Mouse (Mus musculus): ENCODE measurements around the gene Ntng2. TPM values are rescaled to one million over a fixed set of nuclear protein-coding genes. Genes with fewer than 3 reads are reported as not detected.

The Ntng2 gene
- total RNA-seq (2021) = 10 to 100 TPM; 22.3 to 31.2 TPM
- long read RNA-seq, experiment 1 = 0 reads
- long read RNA-seq, experiment 2 = 0 reads

GRCm38 (mm10) chr2:29252599-29253204 is at the start of gene Ntng2:
TSS of gene Ntng2 (minus strand) at chr2:29253005.
- DNase-seq (ENCODE audit: low spot score) = peak; percentile 57

DNA sequence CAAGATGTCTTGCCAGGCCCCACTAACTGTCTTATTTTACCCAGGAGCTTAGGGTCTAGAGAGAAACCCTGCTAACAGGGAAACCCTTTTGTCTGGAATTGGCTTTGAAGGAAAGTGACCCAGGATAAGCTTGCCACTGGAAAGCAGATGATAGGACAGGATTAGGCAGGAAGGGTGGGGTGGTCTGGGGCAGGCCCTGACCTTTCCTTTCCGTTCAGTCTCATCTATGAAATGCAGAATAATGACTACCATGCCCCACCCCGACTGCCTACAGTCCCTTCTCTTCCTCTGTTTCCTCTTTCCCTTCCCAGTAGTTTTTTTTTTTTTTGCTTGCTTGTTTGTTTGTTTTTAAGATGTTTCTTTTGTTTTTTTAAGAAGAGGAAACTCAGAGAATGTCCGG is 42.8 kb upstream of the Ntng2 start:
- DNase-seq (ENCODE audit: low spot score) = no peak

GRCm38 (mm10) chr2:29287651-29288050 is 34.8 kb upstream of the Ntng2 start:
- DNase-seq (ENCODE audit: low spot score) = no peak

DNA sequence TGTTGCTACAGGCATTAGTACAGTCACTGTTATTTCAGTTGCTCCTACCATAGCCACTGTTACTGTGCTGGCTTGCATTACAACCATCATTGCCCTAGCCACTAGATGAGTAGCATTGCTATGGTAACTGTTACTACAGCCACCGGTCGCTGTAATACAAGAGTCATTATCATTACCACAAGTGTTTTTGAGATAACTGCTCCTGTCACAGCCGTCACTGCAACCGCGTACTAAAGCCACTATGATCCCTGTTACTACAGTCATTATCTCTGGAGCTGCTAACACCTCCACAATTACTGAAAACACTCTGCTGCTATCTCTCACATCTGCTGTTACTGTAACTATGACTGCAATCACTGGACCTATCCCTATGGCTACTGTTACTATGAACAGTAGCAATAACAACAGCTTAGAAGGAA is 24.9 kb upstream of the Ntng2 start:
- no peak for DNase-seq (ENCODE audit: low spot score)

- DNase-seq (ENCODE audit: low spot score) = no peak
Measured at GRCm38 (mm10) chr2:29271803-29272518, 19.2 kb upstream of the Ntng2 start.

DNA sequence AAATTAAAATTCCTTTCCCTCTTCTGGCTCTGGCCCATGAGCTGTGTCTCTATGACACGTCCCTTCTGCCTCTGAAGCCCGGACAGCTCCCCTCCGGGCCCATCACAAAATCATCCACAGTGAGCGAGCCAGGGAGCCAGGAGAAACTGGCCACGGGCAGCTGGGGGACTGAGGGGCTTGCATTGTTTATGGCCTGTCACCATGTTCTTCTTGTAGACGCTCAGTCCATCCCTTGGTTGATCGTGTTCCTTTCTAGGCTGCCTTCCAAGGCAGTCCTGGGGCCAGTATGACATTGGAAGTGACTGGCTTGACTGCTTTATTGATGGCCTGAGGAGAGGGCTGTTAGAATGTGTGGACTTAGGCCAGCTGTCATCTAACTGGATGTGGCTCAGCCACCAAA is 18.3 kb upstream of the Ntng2 start:
- DNase-seq (ENCODE audit: low spot score) = no peak

DNA sequence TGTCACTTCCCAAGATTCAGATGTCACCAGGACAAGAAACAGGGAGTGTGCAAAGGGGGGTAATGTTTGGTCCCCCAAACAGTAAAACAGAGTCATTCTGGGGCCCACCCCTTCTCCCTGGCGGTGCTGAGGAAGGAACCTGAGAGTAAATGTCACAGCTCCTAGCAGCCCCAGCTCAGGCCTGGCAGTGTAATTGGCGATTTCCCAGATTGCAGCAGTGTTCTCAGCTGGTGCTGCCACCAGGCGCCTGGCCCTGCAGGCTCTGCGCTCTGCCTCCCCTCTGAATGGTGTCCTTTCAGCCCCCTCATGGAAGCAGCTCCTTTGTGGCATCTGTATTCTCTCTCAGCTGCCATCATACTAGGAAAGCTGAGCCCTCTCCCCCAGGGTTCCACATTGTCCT is 14.0 kb upstream of the Ntng2 start:
- DNase-seq (ENCODE audit: low spot score) = no peak

GRCm38 (mm10) chr2:29262436-29262915 is 9.7 kb upstream of the Ntng2 start:
- no peak for DNase-seq (ENCODE audit: low spot score)

GRCm38 (mm10) chr2:29261126-29261525 is 8.3 kb upstream of the Ntng2 start:
- peak; percentile 76 for DNase-seq (ENCODE audit: low spot score)

GRCm38 (mm10) chr2:29253205-29253865 is 530 bp upstream of the Ntng2 start:
- no peak for DNase-seq (ENCODE audit: low spot score)

- peak; percentile 48 for DNase-seq (ENCODE audit: low spot score)
Measured at GRCm38 (mm10) chr2:29252059-29252598, 676 bp downstream of the Ntng2 start.

GRCm38 (mm10) chr2:29251095-29252058 is 1.4 kb downstream of the Ntng2 start:
- DNase-seq (ENCODE audit: low spot score) = no peak

GRCm38 (mm10) chr2:29250263-29251094 is 2.3 kb downstream of the Ntng2 start:
- no peak for DNase-seq (ENCODE audit: low spot score)

GRCm38 (mm10) chr2:29249852-29250251 is 3.0 kb downstream of the Ntng2 start:
- DNase-seq (ENCODE audit: low spot score) = no peak

DNA sequence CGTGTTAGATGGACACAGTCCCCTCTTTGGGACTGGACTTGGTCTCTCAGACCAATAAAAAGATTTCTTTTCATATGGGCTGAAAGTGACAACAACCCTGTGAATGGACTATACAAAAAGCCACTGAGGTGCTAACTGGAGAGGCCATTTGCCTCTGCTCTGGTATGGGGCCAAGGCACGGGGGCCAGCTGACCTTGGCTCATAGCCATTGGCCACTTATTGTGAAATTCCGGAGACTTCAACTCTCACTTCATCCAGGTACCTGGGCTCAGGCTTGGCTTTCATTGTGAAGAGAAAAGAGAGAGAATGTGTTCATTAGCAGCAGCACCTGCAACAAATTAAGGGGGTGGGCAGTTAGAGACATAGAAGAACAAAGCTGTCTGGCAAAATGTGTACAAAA is 4.3 kb downstream of the Ntng2 start:
- DNase-seq (ENCODE audit: low spot score) = no peak

- no peak for DNase-seq (ENCODE audit: low spot score)
Measured at GRCm38 (mm10) chr2:29247386-29247785, 5.4 kb downstream of the Ntng2 start.

DNA sequence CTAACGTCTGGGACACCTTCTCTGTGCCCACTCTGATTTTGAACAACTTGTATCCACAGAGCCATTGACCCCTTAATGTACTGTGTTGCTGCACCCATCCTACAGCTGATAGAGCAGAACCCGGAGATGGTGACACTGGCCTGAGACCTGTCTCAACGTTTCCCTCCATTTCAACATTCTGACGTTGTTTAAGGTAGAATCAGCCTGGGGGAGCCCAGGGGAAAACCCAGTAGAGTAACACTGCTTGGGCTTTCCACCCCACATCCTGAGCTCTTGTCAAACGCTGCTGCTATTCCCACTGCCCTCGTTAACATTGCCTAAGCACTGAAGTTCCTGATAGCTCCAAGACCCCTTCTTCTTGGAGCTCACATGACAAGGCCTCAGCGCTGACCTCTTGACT is 5.9 kb downstream of the Ntng2 start:
- no peak for DNase-seq (ENCODE audit: low spot score)

DNA sequence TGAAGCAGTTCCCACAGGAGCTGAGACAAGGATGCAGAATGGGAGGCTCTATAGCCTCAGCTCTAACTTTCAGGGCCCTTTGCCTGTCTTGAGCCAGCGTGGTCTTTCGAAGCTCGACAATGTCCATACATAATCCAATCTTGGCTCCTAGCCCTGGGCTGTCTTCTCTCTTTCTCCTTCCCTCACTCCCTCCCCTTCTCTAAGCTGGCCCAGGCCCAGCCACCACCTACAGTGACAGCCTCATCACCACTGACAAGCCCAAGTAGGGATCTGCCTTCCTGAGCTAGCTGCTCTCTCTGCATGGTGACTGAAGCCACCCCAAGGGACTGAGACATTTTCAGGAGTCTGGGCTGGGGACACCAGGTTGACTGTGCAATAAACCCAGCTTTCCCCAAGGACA is 6.5 kb downstream of the Ntng2 start:
- no peak for DNase-seq (ENCODE audit: low spot score)

DNA sequence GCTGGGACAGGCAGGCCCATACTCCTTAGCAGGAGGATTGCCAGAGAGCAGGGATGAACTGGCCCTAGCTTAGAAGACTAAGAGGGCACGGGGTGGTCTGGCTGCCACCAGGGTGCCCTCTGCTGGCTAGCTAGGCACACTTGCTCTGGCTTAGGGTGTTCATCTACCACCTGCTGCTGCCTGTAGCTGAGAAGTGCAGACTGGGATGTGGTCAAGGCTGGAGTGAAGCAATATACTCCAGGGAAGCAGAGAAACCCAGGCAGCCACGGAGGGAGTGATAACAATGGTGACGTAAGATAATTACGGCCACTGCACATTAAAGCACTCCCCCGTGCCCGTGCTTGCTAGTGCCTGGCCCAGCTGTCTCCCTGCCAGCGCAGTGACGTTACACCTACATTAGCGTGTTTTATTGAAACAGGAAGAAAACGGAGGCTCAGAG is 7.4 kb downstream of the Ntng2 start:
- DNase-seq (ENCODE audit: low spot score) = peak; percentile 68

GRCm38 (mm10) chr2:29239329-29239728 is 13.5 kb downstream of the Ntng2 start:
- no peak for DNase-seq (ENCODE audit: low spot score)
